Mouse (Mus musculus) testis, adult 2 months (tissue): ENCODE results near the gene 2310039H08Rik. TPM values are rescaled to one million over a fixed set of nuclear protein-coding genes. Genes with fewer than 3 reads are reported as not detected.
"Not testable (repeated sequence)": the region's sequence is repeated elsewhere in the genome, so short reads cannot be mapped to it uniquely, and the experiment has no call there.

Source experiments
- H3K27ac ChIP-seq: fragments of 200-500 bp; 2 replicates; pipeline ENCODE4 v1.5.1; 2012; ENCODE audit warnings: low read depth, low read length; ENCODE audit not compliant: control insufficient read depth, insufficient read depth
- H3K27me3 ChIP-seq: fragments of 200-500 bp; 2 replicates; pipeline ENCODE4 v1.6.1; 2012; ENCODE audit warnings: mild to moderate bottlenecking, low read length, moderate library complexity; ENCODE audit not compliant: control insufficient read depth, insufficient read depth
- H3K36me3 ChIP-seq: fragments of 200-500 bp; 2 replicates; pipeline ENCODE4 v1.6.1; 2012; ENCODE audit warnings: mild to moderate bottlenecking, low read length; ENCODE audit not compliant: control insufficient read depth, insufficient read depth
- H3K4me1 ChIP-seq: fragments of 200-500 bp; 2 replicates; pipeline ENCODE4 v1.6.1; 2012; ENCODE audit warnings: low read length; ENCODE audit not compliant: control insufficient read depth, insufficient read depth
- H3K4me3 ChIP-seq: fragments of 200-500 bp; 2 replicates; pipeline ENCODE4 v1.5.1; 2012; ENCODE audit warnings: low read depth, mild to moderate bottlenecking, low read length, moderate library complexity, mixed read lengths; ENCODE audit not compliant: control insufficient read depth
- CTCF ChIP-seq: fragments of 200-500 bp; IDR thresholded peaks from 2 replicates; pipeline ENCODE4 v1.5.1; 2012; ENCODE audit warnings: low read depth, mild to moderate bottlenecking, inconsistent platforms, low read length, moderate library complexity; ENCODE audit not compliant: control insufficient read depth, insufficient read depth, insufficient replicate concordance
- POLR2A ChIP-seq: fragments of 200-500 bp; IDR thresholded peaks from 2 replicates; pipeline ENCODE4 v1.6.1; 2012; ENCODE audit warnings: low read depth, mild to moderate bottlenecking, inconsistent platforms, low read length, moderate library complexity; ENCODE audit not compliant: control insufficient read depth
- polyA plus RNA-seq: library from polyadenylated mRNA; depleted of rRNA; stranded (reverse); fragments of >200 nt; gene quantifications from 2 replicates; pipeline ENCODE4 v1.2.3, GENCODE M21; 2012

2310039H08Rik gene
- polyA plus RNA-seq, 1 experiment, result 86.6 TPM

DNA sequence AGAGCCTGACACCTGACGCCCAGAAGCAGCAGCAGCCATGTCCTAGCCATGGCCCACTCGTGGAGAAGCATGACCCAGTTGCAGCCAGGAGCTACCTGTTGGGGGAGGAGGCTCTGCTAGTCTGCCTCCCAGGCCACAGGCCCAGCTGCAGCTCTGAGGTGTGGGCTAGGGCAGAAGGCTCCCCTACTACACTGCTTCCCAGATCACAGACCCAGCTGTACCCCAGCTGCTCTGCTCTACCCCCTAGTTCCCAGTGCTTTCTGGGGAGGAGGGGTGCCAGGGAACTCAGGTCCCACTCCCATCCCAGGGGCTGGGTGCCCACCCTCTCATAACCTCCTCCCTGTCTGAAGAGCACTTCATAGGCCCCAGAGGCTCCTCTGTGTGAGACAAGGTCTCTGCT, 8.9 kb upstream of the 2310039H08Rik start, which contains the start of gene Ptcra:
Gene Ptcra, minus strand, starts transcription at position 169 of the 400 bp plus-strand sequence.
- no peak within 1 kb of the TSS for H3K27ac ChIP-seq
- TF ChIP-seq CTCF, result no peak
- TF ChIP-seq POLR2A, result no peak

DNA sequence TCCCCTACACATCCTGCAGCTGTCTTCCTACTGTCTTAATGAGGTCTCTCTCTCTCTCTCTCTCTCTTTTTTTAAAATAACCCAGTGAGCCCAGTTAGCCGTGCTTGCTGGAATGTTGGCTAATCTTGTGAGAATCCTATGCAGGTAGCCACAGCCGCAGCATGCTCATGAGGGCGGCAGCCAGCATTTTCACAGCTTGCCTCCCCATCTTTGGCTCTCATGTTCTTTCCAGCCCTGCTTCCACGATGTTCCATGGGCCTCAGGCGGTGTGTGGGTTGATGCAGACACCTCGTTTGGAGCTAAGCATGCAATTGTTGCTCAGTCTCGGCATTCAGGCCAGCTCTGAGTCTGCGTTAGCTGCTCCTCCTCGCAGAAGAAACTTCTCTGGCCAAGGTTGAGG, 7.5 kb upstream of the 2310039H08Rik start:
- not testable (repeated sequence) for H3K36me3 ChIP-seq, H3K4me1 ChIP-seq, H3K27ac ChIP-seq

More for the DNA sequence above, 8.9 kb upstream of the 2310039H08Rik start, which contains the start of gene Ptcra:
- Histone ChIP-seq H3K4me1 (no peaks in the 10 kb centered on the region), H3K4me3 (no peak within 1 kb of the TSS), H3K36me3 (no peaks in the 10 kb centered on the region), H3K27me3 (no peaks in the 10 kb centered on the region)

DNA sequence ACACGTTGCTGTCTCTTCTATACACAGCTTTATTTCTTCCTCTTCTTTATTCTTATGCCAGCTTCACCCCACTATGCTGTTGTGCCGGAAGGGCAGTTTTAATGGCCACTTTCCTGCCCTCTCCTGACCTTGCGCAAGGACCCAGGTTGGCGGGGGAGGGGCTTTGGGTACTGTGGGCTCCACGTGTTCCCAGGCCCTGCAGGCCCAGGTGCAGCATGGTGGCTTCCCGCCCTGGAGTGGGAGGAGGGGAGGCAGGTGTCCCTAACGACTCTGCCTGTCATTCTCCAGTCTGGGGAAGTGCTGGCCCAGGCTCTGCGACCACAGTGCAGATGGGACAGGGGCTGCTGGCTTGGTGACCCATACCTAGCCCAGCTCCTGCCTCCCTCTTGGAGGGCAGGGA, 4.6 kb upstream of the 2310039H08Rik start:
- Histone ChIP-seq H3K4me3 (no peak overlapping the region), H3K4me1 (no peaks in the 10 kb centered on the region; the same call in 1 of the 2 replicates), H3K36me3 (no peaks in the 10 kb centered on the region), H3K27ac (no peak overlapping the region), H3K27me3 (no peaks in the 10 kb centered on the region)
- TF ChIP-seq CTCF (no peak), POLR2A (no peak)

More for the DNA sequence above, 7.5 kb upstream of the 2310039H08Rik start:
- H3K27me3 ChIP-seq, H3K4me3 ChIP-seq: not testable (repeated sequence)

DNA sequence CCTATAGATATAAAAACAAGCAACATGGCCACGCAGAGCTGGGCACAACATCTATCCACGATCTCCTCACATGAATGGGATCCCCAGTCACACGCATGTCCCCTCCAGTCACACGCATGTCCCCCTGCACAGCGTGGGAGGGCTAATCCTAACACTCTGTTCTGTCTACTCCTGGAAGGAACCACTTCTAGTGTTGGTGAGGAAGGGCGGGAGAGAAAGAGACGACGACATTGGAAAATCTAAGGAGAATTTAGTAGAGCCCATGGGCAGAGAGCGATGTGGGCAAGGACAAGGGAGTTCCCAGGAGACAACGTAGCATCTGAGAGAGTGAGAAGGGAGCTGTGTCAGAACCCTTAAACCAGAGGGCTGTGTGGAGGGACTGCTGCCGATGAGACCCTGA, 1.9 kb upstream of the 2310039H08Rik start:
- Histone ChIP-seq H3K27ac (no peak overlapping the region), H3K4me3 (no peak overlapping the region), H3K36me3 (no peaks in the 10 kb centered on the region), H3K27me3 (no peaks in the 10 kb centered on the region), H3K4me1 (peaks cover 4% of the 10 kb centered on the region)
- no peak for TF ChIP-seq CTCF
- no peak for TF ChIP-seq POLR2A

DNA sequence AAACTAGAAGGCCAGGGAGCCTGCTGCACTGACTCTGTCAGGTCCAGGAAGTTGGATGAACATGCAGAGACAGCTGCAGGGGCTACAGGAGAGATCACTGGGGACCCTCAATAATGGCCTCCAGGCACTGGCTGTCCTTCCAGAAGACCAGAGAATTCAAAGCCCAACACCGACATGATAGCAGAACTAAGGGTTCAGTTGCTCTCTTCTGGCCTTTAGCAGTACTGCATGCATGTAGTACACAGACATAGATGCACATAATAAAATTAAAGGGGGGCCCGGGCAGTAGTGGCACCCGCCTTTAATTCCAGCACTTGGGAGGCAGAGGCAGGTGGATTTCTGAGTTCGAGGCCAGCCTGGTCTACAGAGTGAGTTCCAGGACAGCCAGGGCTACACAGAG, 1.4 kb upstream of the 2310039H08Rik start:
- H3K4me3 ChIP-seq, result no peak overlapping the region
- peaks cover 4% of the 10 kb centered on the region for H3K4me1 ChIP-seq
- no peak overlapping the region for H3K27ac ChIP-seq
- H3K36me3 ChIP-seq, result peaks cover 3% of the 10 kb centered on the region; the same call in 1 of the 2 replicates
- no peaks in the 10 kb centered on the region for H3K27me3 ChIP-seq
- no peak for TF ChIP-seq CTCF
- no peak for TF ChIP-seq POLR2A

DNA sequence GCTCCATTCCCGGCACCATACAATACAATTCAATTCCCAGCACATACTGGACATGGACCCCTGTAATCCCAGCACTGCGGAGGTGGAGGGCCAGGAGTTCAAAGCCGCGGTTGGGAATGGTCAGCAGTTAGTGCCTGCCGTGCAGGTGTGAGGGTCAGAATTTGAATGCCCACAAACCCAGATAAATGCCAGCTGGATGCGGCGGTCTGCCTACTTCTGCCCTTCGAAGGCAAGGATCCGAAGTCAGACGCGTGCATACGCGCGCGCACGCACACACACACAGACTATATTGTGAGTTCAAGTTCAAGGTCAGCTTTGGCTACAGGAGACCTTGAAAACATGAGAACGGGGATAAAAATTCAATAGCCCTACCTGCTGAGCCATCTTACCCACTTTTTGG, 819 bp upstream of the 2310039H08Rik start:
- H3K27me3 ChIP-seq, result no peaks in the 10 kb centered on the region
- peaks cover 4% of the 10 kb centered on the region for H3K4me1 ChIP-seq
- no peak overlapping the region for H3K27ac ChIP-seq
- peaks cover 4% of the 10 kb centered on the region; the same call in 1 of the 2 replicates for H3K36me3 ChIP-seq
- TF ChIP-seq CTCF, result no peak
- no peak for TF ChIP-seq POLR2A
- no peak overlapping the region for H3K4me3 ChIP-seq

DNA sequence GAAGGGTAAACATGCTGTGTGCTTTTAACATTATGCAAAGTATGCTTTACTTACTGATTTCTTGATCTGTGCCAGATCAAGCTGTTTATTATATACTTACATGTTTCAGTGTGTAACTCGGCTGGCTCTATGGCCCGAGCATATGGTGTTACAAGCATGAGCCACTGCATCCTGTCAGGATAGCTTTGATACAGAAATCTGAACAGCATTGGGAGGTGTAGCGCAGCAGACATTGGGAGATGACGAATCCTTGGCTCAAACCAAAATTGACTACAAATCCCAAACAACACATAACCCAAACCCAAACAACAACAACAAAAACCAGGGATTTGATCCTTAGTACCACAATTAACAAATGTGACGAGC, 414 bp upstream of the 2310039H08Rik start:
- peak overlapping the region; percentile 92 for H3K4me3 ChIP-seq
- no peaks in the 10 kb centered on the region for H3K27me3 ChIP-seq
- peak overlapping the region; percentile 67 for H3K27ac ChIP-seq
- H3K36me3 ChIP-seq, result peaks cover 4% of the 10 kb centered on the region; the same call in 1 of the 2 replicates
- peaks cover 4% of the 10 kb centered on the region for H3K4me1 ChIP-seq
- TF ChIP-seq CTCF (no peak), POLR2A (no peak)
